Mouse (Mus musculus): ENCODE results near the gene Slc9b1.

DNA sequence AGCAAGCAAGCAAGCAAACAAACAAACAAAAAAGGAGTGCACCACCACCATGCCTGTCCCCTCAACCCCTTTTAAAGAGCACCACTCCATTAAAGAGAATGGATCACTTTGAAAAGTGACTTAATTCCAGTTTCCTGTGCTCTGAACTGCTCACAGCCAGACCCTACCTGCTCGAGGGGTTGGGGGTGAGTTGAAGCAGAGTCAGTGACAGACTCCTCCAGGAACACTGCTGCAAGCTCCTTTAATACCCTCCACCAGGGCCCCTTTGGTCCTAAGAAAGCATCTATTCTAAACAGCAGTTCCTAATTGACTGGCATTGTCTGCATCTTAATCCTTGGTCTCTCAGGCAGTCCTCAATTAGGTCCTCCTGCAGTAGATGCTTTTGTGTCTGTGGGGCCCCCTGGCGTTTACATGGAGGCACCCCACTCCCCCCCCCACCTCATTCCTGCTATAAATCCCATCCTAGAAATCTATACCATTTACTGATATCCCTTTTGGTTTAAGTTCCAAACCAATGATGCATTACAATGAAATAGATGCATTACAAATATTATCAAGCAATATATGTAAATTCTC is 34.8 kb upstream of the Slc9b1 start:
- no peak for TF ChIP-seq CTCF (IDR thresholded peaks at IDR 0.05; ENCODE audit: extremely low read depth, insufficient read length, insufficient replicate concordance, low read depth, low read length)
- TF ChIP-seq POLR2A (IDR thresholded peaks at IDR 0.05; ENCODE audit: low read depth, low read length), result no peak
